Mouse (Mus musculus): ENCODE results near the gene Fndc9.

The Fndc9 gene

DNA sequence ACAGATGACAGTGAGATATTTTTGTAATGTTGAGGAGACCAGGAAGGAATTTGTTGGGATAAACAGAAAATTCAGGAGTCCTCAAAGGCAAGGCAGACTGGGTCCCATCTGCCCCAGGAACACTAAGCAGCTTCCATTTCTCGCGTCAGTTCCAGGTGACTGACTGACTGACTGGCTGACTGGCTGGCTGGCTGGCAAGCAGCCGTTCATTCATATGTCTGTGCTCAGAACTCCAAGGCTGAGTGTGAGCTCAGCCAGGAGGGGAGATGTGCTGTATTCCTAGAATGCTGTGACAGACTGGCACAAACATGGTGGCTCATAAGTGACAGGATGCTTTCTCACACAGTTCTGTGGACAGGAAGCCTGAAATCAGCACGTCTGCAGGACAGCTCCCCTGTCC, 1.4 kb upstream of the Fndc9 start:
- no peak for DNase-seq (ENCODE audit: low read depth, low spot score)

DNA sequence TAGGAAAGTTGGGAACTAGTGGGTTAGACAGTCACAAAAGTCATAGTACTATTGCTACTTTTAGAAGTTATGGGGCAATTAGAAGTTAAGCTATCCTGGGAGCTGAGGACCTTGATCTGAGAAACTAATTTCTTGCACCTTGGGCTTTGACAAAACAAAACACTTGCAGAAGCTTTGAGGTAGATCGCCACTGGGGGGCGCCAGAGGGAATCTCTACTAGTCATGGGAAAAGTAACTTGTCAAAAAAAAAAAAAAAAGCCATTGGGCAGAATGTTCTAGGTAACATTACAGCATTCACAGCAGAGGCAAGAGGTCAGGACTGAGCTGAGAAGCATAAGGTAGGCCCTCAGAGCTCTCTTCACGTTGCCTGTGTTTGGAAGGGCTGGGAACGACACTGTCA, 1.6 kb downstream of the Fndc9 start:
- DNase-seq (ENCODE audit: low read depth, low spot score) = no peak

DNA sequence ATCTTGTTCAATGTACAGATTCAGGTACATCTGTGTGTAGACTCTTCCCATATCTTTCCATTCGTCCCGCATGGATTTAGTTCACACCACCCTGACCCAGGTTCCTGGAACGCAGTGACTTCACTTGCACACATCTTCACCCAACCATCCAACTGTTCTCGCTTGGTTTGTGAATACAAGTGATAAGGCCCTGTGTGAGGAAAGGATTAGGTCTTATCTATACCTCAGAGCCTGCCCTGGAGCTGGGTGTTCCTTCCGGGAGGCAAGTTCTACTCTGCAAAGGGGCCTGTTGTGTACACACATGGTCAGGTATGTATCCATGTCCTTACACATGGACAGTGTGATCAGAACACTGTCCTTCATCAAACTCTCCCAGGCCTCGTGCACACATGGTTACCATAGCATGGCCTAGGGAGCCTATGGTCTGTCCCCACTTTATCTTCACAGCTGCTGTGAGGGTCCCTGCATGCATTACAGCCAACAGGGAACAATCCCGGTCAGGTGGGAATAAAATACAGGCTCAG, 5.9 kb downstream of the Fndc9 start:
- DNase-seq (ENCODE audit: low read depth, low spot score) = no peak

- no peak for DNase-seq (ENCODE audit: low read depth, low spot score)
These were observed 6.7 kb downstream of the Fndc9 start for GRCm38 (mm10) chr11:46241985-46242384.

DNA sequence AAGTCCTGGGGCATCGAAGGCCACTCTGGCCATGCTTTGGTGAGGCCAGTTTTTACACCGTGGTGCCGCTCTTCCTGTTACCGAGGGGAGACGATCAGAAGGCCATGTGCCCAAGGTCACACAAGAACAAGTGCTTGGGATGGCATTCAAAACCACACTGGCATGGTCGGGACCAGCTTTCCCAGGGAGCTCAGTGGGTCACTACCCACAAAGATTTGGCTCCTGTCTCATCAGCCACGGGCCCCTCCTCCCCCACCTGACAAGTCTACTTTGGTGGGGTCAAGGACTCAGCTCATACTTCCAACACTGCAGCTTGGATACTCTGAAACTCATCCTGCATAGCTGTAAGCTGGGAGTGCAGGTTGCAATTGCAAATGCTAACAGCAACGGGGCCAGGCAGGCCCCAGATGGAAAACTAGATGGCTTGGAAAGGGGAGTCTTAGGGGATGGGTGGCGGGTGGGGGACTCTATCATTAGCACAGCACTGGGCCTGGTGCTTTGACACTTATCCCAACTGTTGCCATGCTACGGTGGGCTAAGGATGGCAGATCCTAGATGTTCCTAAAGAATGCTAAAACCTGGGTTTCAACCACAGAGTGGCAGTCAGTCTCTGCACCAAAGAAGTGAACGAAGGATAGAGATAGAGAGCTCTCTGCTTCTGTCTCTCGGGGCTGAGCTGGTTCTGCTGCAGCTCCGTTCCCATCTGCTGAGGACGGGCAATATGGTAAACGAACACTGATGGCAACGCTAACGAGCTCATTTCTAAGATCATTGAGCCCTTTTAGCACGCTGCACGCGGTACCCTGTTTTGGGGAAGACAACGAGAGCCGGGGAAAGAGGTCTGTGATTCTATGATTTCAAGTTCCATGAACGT, 9.6 kb downstream of the Fndc9 start:
- DNase-seq (ENCODE audit: low read depth, low spot score) = no peak

- no peak for DNase-seq (ENCODE audit: low read depth, low spot score)
These were observed 10.6 kb downstream of the Fndc9 start for GRCm38 (mm10) chr11:46245926-46246325.

DNA sequence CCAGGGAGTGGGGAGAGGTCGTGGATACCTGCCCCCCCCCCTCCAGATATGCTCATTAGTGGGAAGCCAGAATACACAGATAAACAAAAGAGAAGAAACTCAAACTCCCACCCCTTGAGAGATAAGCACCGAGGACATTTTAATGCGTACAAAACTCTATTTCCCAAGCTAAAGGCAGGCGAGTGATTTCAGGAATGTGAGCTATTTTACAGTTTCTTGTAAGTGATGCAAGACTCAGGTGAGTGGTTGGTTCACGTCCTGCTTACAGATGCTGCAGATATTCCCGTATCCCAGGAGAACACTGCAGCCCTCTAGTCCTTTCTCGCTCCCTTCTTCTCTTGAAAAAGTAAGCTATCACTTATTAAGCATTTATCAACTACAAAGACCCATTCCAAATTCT, 11.1 kb downstream of the Fndc9 start:
- no peak for DNase-seq (ENCODE audit: low read depth, low spot score)

- DNase-seq (ENCODE audit: low read depth, low spot score) = no peak
These were observed 13.0 kb downstream of the Fndc9 start for GRCm38 (mm10) chr11:46248352-46248751.

GRCm38 (mm10) chr11:46251994-46252393, 16.7 kb downstream of the Fndc9 start:
- DNase-seq (ENCODE audit: low read depth, low spot score) = peak; percentile 29

- no peak for DNase-seq (ENCODE audit: low read depth, low spot score)
These were observed 20.0 kb downstream of the Fndc9 start for GRCm38 (mm10) chr11:46255291-46255690.

- no peak for DNase-seq (ENCODE audit: low read depth, low spot score)
These were observed 22.9 kb downstream of the Fndc9 start for GRCm38 (mm10) chr11:46258207-46258606.

DNA sequence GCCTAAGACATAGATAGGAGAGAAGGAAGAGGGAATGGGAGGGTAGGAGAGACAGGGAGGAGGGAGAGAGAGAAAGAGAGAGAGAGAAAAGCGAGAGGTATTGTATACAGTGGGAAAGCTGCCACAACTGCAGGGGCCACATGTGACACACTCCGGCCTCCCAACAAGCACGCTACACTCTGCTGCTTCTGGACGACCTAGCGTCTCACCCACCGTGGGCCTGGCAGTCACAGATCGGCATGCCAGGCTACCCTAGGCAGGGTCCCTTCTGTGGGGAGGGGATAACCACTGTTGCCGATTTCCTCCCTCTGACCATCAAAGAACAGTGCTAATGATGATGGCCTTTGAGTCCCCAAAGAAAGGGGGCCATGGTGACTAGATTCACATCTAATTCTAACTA, 23.4 kb downstream of the Fndc9 start:
- DNase-seq (ENCODE audit: low read depth, low spot score) = no peak

GRCm38 (mm10) chr11:46262854-46263253, 27.5 kb downstream of the Fndc9 start:
- DNase-seq (ENCODE audit: low read depth, low spot score) = no peak

DNA sequence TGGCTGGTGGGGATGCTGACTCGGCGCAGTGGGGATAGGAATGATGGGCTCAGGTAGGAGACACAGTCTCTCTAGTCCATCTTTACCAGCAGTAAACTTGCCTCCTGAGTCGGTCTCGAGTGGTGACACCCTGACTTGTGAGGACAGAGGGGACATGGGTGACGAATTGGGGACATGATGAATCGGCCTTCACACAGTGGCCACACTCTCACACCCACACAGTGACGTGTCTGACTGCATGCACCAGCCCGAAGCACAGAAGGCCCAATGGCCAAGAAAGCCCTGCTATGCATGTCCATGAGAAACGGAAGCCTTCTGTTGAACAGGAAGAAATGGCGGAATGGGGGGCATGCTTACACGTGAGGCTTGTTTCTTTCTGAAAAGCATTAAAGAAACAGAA, 28.0 kb downstream of the Fndc9 start:
- no peak for DNase-seq (ENCODE audit: low read depth, low spot score)

DNA sequence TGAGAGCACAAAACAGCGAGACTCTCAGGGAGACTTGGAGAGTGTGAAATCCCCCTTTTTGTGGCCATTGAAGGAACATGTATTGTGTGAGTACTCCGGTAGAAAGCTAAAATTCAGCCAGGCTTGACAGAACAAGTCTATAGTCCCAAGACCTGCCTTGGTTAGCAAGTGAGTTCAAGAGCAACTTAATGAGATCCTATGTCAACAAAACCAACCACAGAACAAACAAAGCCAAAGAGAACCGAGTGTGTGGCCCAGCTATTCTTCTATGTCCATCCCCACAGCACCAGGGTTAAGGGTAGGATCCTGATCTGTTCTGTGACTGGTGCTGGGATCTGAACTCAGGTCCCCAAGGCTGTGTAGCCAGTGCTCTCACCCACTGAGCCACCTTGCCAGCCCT, 29.3 kb downstream of the Fndc9 start:
- no peak for DNase-seq (ENCODE audit: low read depth, low spot score)

- no peak for DNase-seq (ENCODE audit: low read depth, low spot score)
These were observed 29.9 kb downstream of the Fndc9 start for GRCm38 (mm10) chr11:46265031-46265786.

- peak; percentile 36 for DNase-seq (ENCODE audit: low read depth, low spot score)
These were observed 33.7 kb downstream of the Fndc9 start for GRCm38 (mm10) chr11:46268991-46269390.

DNA sequence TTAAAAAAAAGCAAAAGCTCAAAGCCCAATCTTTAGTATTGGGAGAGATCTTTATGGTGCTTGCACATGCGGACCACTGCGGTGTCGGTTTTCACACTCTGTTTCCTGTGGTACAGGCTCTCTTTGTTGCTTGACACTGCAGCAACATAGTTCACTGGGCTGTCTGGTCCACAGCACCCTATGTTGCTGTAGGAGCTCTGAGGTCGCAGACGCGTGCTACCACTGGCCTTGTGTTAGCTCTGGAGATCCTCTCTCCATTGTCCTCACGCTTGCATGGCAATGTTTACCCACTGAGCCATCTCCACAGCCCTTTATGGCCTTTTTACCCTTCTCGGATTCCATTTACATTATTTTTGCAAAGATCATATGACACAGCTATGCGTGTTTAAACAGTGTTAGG, 34.1 kb downstream of the Fndc9 start:
- DNase-seq (ENCODE audit: low read depth, low spot score) = no peak

GRCm38 (mm10) chr11:46269893-46270292, 34.6 kb downstream of the Fndc9 start:
- DNase-seq (ENCODE audit: low read depth, low spot score) = no peak

- no peak for DNase-seq (ENCODE audit: low read depth, low spot score)
These were observed 36.8 kb downstream of the Fndc9 start for GRCm38 (mm10) chr11:46272058-46272681.

- no peak for DNase-seq (ENCODE audit: low read depth, low spot score)
These were observed 38.6 kb downstream of the Fndc9 start for GRCm38 (mm10) chr11:46273969-46274368.

GRCm38 (mm10) chr11:46275302-46275701, 40.0 kb downstream of the Fndc9 start:
- peak; percentile 71 for DNase-seq (ENCODE audit: low read depth, low spot score)

Data from embryo, embryonic 11.5 days (tissue).